Mouse (Mus musculus) embryo, embryonic 11 days (tissue): Measurements from ENCODE around the gene B3gnt2.

Experiments used
- DNase-seq: peaks from one replicate; pipeline ENCODE4 v3.0.0-alpha.2; 2015

The B3gnt2 gene

DNA sequence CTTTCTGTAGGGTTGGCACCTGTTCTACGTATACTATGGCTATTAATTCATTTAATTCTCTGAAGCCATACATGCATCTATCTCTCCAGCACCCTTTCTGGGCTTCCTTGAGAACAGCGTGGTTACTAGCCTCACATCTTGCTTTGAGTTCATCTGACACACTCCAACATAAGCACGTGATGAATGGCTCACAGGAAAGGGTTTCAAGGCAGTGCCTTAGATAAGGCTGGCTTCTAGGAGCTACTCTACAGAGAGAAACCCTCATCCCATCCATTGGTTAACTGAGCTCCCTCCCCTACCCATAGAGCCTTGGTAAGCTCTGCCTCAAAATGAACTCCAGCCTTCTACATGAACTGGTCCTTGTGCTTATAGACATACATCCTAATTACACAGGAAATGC lies 47.3 kb downstream of the B3gnt2 start:
- no peak for DNase-seq

DNA sequence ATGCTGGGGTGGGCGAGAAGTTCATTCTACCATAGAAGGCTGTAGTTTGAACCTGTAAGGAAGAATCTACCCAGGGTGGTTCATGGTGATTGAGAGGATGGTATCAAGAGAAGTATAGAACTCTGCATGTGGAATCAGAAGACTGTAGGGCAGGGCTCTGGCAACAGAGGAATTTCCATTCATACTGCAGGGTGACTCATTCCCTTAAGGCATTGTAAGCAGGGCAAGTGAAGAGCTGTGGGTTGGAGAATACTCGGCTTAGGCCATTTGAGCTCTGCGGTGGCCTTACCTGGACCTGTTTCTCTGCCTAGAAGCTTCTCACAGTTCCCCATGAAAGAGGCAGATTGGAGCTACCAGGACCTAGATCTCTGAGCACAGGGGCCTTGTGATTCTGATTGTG lies 49.3 kb downstream of the B3gnt2 start:
- no peak for DNase-seq

DNA sequence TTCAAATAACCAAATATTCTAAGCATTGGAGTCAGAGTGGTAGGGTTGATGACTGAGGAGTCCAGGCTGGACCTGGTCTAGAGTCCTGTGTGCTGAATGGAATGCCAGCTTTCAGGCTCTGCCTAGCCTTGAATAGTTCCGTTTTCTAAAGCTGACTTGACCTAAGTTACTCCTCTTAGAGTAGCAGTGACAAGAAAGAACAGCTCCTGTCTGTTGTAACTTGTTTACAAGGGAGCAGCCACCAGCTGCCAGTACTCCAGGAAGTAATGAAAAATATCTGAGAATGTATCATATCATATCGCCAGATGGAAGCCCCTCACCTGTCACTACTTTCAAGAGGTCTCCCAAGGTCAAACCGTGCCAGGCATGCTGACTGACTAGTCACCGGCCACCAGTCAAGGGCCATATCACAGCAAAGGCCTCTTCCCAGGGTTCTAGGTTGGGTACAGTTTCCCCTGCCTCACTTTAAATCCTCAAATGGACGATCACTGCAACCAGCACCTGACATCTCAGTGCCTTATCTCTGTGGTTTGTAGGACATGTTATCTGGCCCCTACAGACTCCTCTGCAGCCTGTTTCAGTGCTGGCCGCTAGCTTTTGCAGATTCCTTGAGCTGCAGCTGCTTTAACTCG lies 51.2 kb downstream of the B3gnt2 start:
- DNase-seq: no peak

DNA sequence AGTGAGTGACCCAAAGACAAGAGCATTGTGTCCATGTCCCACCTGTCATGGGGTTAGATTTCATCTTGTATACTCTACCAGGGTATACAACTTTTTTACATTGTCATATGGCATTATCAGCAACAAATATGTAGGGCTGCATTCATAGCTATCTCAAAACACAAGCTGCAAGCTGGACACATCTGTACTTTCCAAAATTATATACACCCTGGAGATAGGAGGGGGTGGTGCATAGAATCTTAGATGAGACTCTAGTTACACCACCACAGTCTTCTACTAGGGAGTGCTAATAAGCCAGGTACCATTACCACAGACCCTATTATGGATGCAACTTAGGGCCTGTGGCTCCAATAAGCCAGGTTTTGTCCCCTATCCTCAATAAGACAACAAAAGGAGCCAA lies 52.7 kb downstream of the B3gnt2 start:
- no peak for DNase-seq

DNA sequence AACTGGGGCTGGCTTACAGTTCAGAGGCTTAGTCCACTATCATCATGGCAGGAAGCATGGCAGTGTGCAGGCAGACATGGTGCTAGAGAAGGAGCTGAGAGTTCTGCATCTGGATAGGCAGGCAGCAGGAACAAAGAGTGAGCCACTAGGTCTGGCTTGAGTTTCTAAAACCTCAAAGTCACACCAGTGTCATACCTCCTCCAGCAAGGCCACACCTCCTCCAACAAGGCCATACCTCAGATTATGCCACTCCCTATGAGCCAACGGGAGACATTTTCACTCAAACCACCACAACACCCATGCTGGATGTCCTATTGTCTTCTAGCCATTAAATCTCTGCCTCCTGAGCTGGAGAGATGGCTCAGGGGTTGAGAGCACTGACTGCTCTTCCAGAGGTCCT lies 55.6 kb downstream of the B3gnt2 start:
- DNase-seq: no peak

DNA sequence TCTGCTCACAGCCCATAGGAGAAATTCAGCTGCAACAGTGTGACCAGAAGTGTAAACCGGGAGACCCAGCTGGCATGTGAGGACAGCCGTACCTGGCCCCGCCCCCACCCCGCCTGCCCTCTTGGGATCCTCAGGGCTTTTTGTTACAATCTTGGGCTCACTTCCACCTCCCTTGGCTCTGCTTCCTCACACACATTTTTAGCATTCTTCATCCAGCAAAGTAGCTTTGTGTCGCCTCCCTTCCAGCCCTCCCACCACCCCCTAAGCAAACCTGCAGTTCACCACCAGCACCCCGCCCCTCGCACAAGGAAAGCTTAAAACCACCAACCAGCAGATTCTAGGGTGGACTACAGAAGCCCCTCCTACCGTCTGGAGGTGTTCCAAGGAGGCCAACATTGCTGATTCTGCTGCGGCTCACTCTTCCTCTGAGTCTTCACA lies 60.8 kb downstream of the B3gnt2 start:
- peak; percentile 30 for DNase-seq

DNA sequence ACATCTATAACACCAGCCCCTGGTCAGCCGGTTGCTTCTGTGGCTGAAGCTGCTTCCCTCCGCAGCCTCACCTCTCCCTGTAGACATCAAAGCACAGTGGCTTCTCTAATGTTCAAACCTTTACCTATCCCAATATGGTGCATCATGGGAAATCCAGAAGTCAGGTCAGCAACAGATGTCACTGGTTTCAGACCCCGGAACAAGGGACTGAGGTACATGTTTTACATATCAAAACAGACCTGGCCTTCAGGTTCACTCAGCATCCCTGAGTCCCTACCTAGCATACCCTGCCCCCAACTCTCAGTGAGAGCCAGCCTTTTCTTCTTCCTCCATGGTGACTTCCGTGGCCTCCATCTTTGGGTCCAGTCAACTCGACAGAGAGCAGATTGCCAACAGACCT lies 61.8 kb downstream of the B3gnt2 start:
- DNase-seq: no peak

DNA sequence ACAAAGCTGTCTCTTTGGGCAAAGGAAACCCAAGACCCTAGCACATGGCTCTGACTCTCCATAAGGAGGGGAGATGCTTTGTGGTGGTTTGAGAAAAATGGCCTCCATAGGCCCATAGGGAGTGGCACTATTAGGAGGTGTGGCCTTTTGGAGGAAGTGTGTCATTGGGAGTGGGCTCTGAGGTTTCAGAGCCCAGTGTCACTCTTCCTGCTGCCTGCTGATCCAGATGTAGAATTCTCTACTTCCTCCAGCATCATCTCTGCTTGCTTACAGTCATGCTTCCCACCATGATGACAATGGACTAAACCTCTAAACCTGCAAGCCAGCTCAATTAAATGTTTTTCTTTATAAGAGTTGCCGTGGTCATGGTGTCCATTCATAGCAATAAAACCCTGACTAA lies 66.0 kb downstream of the B3gnt2 start:
- DNase-seq: no peak

DNA sequence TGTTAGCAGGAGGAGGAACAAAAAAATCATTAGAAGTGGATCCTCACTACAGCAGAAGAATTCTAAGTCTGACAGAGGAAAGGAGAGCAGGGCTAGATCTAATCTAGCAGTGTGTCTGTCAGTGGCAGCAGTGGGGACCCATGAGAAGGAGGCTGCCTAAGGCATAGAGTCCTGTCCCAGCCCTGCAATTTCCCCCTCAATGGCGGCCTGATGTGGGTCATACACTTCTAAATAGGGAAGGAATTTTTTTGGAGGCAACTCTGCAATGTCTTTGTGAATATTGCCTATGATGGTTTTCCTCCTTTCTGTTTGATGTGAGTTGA lies 66.9 kb downstream of the B3gnt2 start:
- DNase-seq: no peak

DNA sequence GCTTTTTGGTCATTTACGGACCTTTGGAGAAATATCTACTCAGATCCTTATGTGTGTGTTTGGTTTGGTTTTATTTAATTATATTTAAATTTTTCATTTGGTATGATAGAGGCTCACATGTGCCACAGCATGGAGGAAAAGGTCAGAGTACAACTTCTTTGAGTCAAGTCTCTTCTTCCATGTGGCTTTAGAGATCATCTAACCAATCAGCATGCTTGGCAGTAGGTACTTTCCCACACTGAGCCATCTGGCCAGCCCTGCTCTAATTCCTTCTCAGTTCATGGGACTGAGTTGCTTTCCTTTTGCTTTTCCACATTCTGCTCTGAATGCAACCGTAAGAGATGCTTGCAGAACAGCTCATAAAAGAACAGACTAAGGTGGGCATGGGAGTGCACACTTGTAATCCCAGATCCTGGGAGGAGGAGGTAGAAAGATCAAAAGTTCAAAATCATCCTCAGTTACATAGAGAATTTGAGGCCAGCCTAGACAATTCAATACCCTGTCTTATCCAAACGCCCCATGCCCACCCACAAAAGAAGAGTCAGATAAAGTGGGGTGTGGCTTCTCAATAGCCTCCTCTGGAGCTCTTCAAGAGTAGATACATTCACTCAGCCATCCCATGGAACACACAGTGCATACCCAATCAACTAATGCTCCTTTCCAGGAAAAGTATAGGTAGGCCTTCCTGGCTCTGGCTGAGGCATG lies 67.4 kb downstream of the B3gnt2 start:
- DNase-seq: no peak

DNA sequence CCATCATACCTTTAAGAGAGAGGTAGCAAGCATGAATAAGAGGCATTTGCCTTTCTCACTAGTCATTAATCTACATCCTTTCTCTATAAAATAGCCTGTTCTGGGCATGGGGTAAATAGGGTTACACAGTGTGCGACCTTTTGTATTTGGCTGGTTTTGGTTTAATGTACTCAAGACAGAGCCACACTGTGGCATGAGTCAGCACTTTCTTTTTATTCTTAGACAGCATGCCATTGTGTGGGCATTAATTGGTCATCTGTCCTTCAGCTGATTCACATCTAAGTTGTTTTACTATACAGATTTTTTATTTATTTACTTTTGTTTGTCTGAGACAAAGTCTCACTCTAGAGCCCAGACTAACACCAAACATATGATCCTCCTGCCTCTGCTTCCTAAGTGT lies 68.6 kb downstream of the B3gnt2 start:
- DNase-seq: no peak

DNA sequence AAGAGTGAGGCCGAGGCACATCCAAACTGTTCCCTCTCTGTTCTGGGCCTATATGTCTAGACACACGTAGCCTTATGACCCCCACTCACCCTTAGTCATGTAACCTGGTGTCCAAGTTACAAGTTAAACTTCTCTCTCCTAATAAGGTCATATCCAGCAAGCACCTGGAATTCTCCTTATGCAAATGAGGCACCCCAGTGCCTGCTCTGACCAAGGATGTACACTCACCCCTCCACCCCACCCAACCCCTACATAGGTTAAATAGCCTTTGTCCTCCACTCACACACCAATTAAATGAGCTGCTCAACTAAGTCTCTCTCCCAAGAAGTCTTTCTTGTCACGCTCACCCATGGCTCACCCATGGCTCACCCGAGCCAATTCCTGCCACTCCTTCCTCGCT lies 69.0 kb downstream of the B3gnt2 start:
- no peak for DNase-seq

DNA sequence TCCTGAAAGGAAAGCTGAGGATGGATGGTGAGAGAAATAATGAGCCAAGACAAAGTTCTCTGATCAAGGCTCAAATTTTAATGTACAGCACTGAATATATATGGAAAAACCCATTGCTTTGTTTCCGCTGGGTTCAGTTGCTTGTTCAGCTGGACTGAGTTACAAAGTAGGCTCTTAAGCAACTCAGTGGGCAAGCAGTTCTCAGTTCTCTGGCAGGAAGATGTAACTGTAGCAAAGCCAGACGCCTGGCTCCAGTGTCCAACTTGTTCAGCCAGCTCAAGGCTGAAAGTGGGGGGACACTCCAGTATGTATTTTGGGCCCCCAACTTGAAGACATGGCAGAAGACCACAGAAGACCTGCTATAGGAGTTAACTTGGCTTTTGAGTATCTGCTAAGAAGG lies 72.9 kb downstream of the B3gnt2 start:
- DNase-seq: no peak

DNA sequence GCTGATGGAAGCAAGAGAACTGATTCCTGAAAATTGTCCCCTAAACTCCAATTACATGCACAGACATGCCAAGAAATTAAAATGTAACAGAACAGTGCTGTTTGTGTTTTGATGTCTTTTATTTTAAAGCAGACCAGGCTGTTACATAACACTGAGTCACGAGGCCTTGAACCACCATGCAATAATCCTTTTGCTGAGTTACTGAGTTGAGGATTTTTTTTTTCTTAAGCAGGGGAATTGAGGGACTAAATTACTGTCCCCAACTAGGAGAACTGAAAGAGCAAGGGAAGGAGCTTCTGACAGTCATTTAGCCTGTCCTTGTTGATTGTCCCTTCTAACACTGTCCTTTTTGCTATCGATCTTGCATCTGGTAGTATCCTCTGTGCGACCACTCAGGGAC lies 76.3 kb downstream of the B3gnt2 start:
- no peak for DNase-seq

DNA sequence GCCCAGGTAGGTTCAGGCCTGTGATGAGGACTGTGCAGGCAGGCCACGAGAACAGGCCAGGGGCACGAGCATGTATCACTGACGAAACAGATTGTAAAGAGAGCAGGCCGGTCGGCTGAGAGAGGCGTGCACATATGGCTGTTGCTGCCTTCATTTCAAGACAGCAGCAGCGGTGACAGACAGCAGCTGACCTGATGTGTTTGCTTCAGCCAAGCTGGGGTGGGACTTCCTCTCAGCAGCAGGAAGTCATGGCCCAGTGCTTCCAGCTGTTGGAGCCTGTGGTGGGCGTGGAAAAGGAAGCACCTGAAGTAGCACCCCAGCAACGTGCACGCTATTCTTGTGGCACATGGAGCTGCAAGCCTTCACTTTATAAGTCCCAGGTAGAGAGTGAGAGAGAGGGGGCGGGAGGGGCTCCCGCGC lies 78.0 kb downstream of the B3gnt2 start:
- peak; percentile 11 for DNase-seq

DNA sequence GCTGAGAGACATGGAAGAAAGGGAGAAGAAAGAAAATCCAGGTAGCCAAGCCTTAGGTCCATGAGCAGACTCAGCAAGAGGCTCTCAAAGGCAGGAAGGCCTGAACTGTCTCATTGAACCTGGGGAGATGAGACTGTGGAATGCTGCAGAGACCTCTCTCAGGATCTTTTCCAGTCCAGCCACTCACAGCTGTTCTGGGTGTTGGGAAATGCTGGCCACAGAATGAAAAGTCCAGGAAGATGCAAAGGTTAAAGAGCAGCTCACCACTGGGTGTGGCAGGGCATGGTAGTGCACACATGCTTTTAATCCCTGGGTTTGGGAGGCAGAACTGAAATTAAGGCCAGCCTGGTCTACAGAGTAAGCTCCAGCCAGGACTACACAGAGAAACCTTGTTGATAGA lies 79.6 kb downstream of the B3gnt2 start:
- no peak for DNase-seq

DNA sequence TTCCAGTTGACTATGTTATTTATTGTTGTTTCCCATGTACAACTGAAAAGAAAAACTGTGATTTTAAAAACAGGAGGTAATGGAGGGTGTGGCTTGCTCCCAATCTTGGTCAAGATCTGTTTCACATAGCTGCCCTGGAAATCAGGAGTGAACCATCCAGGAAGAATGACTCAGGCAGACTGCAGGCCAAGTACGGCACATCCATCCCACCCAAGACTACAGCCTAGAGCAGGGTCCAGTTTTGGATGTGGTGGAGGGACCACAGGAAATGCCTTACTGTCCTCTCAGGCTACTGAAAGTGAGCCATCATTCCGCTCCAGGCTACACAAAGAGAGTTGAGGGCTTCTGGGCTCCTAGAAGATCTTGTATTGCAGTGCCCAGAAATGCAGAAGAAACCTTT lies 80.0 kb downstream of the B3gnt2 start:
- DNase-seq: no peak

DNA sequence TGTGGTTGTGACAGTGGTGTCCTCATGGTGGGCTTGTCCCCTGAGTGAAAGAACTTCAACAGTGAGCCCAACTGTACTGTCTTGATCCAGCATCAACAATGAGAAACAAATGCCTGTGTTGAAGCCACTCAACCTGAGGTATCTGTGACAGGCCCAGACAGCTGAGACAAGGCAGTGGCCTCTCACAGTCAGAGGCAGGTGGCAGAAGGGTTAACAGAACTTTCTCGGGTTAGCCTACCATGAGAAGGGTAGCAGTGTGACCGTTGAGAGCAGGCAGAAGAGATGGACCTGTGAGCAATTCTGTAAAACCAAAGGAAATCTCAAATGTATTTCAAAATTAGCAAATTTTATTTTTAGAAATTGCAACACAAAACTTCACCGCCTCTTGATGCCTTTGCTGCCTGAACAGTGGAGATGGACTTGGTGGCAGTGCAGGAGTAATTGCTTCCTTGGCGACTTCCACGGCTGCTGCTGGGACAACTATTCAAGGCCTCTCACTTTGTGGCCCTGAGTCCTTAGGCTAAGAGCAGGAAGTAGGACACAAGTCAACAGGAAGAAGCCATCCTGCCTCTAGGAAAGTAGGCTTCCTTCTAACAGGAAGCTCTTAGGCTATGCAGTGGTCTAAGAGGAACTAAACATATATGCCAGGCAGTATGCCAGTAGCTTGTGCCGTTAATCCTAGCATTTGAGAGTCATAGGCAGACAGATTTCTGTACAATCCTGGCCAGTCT lies 80.8 kb downstream of the B3gnt2 start:
- no peak for DNase-seq

DNA sequence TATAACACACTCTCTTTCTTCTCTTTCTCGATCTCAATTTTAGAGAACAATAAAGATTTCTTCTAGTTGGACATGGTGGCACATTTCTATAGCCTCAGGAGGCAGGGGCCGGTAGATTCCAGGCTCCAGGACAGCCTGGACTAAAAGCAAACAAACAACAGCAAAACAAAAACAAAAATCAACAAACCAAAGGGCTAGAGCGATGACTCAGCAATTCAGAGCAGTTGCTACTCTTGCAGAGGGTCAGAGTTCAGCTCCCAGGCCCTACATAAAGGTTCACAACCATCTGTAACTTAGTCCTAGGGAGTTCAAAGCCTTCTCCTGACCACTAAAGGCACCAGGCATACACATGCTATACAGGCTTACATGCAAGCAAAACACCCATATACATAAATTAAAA lies 82.2 kb downstream of the B3gnt2 start:
- no peak for DNase-seq

DNA sequence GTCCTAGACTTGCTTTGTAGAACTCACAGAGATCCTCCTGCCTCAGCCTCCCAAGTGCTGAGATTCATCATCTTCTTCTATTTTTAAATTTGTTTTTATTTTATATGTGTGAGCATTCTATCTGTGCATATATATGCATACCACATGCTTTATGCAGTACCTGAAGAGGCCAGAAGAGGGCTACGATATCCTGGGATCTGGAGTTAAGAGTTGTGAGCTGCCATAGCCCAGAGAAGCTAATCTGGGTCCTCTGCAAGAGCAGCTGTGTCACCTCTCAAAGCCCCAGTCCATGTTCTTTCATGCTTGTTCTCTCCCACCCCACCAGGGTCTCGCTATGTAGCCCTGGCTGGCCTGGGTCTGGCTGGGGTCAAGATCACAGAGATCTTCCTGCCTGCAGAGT lies 83.2 kb downstream of the B3gnt2 start:
- no peak for DNase-seq

DNA sequence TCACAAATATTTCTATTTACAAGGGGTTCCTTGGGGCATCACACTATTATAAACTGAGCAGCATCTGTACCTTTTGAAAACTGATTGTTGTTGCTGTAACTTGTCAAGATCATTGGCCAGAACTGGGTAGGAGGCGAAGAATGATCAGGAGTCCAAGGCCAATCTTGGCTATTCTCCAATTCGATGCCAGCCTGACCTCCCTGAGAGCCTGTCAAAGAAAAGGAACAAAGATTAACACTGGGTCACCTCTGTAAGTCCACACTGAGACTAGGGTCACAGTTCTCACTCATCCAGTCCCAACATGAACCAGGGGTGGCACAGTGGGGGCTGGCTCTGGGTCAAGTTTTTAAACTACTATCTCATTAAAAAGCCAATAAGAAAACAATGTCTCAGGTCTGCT lies 85.9 kb downstream of the B3gnt2 start:
- DNase-seq: no peak

DNA sequence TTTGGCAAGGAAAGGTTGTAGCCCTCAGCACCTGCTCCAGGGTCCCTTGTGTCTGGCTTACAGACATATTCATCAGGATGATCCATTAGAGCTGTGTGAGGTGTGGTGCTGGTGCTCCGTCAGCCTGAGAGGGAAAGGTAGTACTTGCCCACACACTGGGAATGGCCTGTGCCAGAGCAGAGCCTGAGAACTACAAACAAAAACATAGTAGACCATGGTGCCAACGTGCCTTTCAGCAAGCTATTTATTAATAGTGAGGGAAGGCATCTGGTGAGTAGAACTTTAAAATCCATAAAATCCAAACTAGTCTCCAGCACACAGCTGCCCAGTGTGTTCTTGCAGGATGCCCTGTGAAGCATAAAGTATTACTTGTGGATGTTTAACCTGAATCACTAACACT lies 94.5 kb downstream of the B3gnt2 start:
- DNase-seq: no peak

DNA sequence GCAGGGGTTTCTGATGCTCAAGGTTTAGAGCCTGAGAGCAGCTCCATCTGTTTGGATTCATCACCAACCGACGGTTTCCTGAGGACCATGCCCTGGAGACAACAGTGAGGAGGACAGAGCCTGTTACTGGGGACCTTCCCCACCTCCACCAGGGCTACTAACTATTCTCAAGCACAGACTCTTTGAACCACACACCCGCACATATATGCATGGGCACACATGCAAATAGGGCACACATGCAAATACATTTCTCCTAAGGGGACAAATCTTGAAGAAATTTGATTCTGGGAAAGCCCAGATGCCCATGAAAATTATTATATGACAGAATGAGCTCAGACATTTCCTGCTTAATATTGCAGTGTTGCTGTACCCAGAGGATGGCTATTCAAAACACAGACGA lies 95.3 kb downstream of the B3gnt2 start:
- no peak for DNase-seq

DNA sequence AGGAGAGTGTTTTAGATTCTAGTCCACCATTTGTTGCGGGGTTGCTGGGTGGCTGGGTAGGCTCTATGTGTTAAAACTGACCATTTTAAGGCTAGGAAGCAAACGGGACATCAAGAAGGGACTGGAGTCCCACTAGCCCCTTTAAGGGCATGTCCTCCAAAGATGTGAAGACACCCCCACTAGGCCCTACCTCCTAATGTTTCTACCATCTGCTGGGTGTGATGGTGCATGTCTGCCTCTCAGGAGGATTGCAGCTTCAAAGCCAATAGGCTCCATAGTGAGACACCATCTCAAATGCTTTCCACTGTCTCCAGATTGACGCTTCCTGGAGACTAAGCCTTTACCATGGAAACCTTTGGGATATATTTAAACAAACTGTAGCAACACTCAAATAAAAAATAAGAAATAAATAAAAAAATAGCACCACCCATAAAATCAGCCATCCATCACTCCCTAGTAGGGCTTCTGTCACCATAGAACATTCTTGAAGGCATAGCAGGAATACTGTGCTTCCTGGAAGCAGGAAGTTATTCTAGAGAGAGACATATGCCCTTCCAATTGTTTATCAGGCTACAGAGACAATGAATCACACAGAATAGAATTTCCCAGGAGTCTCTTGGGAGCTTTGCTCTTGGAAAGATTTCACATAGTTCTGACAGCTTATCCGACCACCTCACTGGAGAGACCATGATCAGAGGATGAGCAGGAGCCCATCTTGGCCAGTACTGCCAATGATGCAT lies 97.0 kb downstream of the B3gnt2 start:
- no peak for DNase-seq
